Mouse (Mus musculus): Measurements from ENCODE around the gene Isoc2b. TPM values are rescaled to one million over a fixed set of nuclear protein-coding genes. Genes with fewer than 3 reads are reported as not detected.
A peak's percentile ranks its signal among the peaks of the same experiment; 100 is the strongest.

Isoc2b gene
- polyA plus RNA-seq, 1 experiment from 2014 or later, result 2.0 TPM

GRCm38 (mm10) chr7:4906466-4906950, 36.5 kb upstream of the Isoc2b start, which contains the start of gene Gm36210:
Gene Gm36210 (minus strand): TSS chr7:4906516.
- 12% methylated on average over 10 of the region's 10 CpGs for WGBS
- peak within 1 kb of the TSS; percentile 32 for H3K9ac ChIP-seq (ENCODE audit: low read length)
- ATAC-seq (replicated peaks; ENCODE audit: low FRiP score), result peak; percentile 73
- H3K27ac ChIP-seq (ENCODE audit: low read depth, low read length), result peak within 1 kb of the TSS; percentile 53; the same call in 1 of the 2 replicates
- no peaks in the 10 kb centered on the region for H3K27me3 ChIP-seq (ENCODE audit: control insufficient read depth, insufficient read depth, low read length)
- no peak for DNase-seq (ENCODE audit: low spot score)
- H3K9me3 ChIP-seq (ENCODE audit: control insufficient read depth, low read length), result no peaks in the 10 kb centered on the region; the same call in 1 of the 2 replicates
- no peaks in the 10 kb centered on the region for H3K36me3 ChIP-seq (ENCODE audit: control insufficient read depth, insufficient read depth, low read length)
- no peak within 1 kb of the TSS for H3K4me3 ChIP-seq (ENCODE audit: low read depth, low read length)
- peaks cover 6% of the 10 kb centered on the region for H3K4me1 ChIP-seq (replicated peaks; ENCODE audit: control insufficient read depth, insufficient read depth, low read length)
- no peak within 1 kb of the TSS for H3K4me2 ChIP-seq (ENCODE audit: low read depth, low read length, severe bottlenecking)

GRCm38 (mm10) chr7:4902404-4902803, 32.3 kb upstream of the Isoc2b start:
- WGBS, result 66% methylated on average over 9 of the region's 9 CpGs
- Histone ChIP-seq H3K9me3 (ENCODE audit: control insufficient read depth, low read length) (peaks cover 4% of the 10 kb centered on the region), H3K9ac (ENCODE audit: low read length) (no peak overlapping the region), H3K4me1 (replicated peaks; ENCODE audit: control insufficient read depth, insufficient read depth, low read length) (peaks cover 9% of the 10 kb centered on the region), H3K36me3 (ENCODE audit: control insufficient read depth, insufficient read depth, low read length) (no peaks in the 10 kb centered on the region), H3K4me2 (ENCODE audit: low read depth, low read length, severe bottlenecking) (no peak overlapping the region), H3K27me3 (ENCODE audit: control insufficient read depth, insufficient read depth, low read length) (peaks cover 7% of the 10 kb centered on the region; the same call in 1 of the 2 replicates), H3K27ac (ENCODE audit: low read depth, low read length) (no peak overlapping the region), H3K4me3 (ENCODE audit: low read depth, low read length) (no peak overlapping the region)
- DNase-seq (ENCODE audit: low spot score) (no peak), ATAC-seq (replicated peaks; ENCODE audit: low FRiP score) (no peak)

GRCm38 (mm10) chr7:4901171-4901570, 31.1 kb upstream of the Isoc2b start:
- Histone ChIP-seq H3K4me1 (replicated peaks; ENCODE audit: control insufficient read depth, insufficient read depth, low read length) (peaks cover 2% of the 10 kb centered on the region; the same call in 1 of the 2 replicates), H3K36me3 (ENCODE audit: control insufficient read depth, insufficient read depth, low read length) (no peaks in the 10 kb centered on the region), H3K9ac (ENCODE audit: low read length) (no peak overlapping the region), H3K4me3 (ENCODE audit: low read depth, low read length) (no peak overlapping the region), H3K9me3 (ENCODE audit: control insufficient read depth, low read length) (peaks cover 4% of the 10 kb centered on the region), H3K27me3 (ENCODE audit: control insufficient read depth, insufficient read depth, low read length) (peaks cover 7% of the 10 kb centered on the region; the same call in 1 of the 2 replicates), H3K4me2 (ENCODE audit: low read depth, low read length, severe bottlenecking) (no peak overlapping the region), H3K27ac (ENCODE audit: low read depth, low read length) (no peak overlapping the region)
- peak; percentile 74 for DNase-seq (ENCODE audit: low spot score)
- 39% methylated on average over 8 of the region's 8 CpGs for WGBS
- no peak for ATAC-seq (replicated peaks; ENCODE audit: low FRiP score)

GRCm38 (mm10) chr7:4900523-4900851, 30.4 kb upstream of the Isoc2b start:
- Histone ChIP-seq H3K9me3 (ENCODE audit: control insufficient read depth, low read length) (peaks cover 4% of the 10 kb centered on the region), H3K27ac (ENCODE audit: low read depth, low read length) (no peak overlapping the region), H3K9ac (ENCODE audit: low read length) (no peak overlapping the region), H3K36me3 (ENCODE audit: control insufficient read depth, insufficient read depth, low read length) (no peaks in the 10 kb centered on the region), H3K4me2 (ENCODE audit: low read depth, low read length, severe bottlenecking) (no peak overlapping the region), H3K4me1 (replicated peaks; ENCODE audit: control insufficient read depth, insufficient read depth, low read length) (0 out of 2 replicates have a peak, but pooled peaks cover 2% of the 10 kb centered on the region), H3K4me3 (ENCODE audit: low read depth, low read length) (no peak overlapping the region), H3K27me3 (ENCODE audit: control insufficient read depth, insufficient read depth, low read length) (peaks cover 7% of the 10 kb centered on the region; the same call in 1 of the 2 replicates)
- DNase-seq (ENCODE audit: low spot score) (no peak), ATAC-seq (replicated peaks; ENCODE audit: low FRiP score) (no peak)
- 15% methylated on average over 11 of the region's 11 CpGs for WGBS

- no peak for DNase-seq (ENCODE audit: low spot score)
- H3K9ac ChIP-seq (ENCODE audit: low read length), result peak overlapping the region; percentile 27
- H3K4me1 ChIP-seq (replicated peaks; ENCODE audit: control insufficient read depth, insufficient read depth, low read length), result 0 out of 2 replicates have a peak, but pooled peaks cover 2% of the 10 kb centered on the region
- H3K27ac ChIP-seq (ENCODE audit: low read depth, low read length), result no peak overlapping the region
- H3K27me3 ChIP-seq (ENCODE audit: control insufficient read depth, insufficient read depth, low read length), result peaks cover 7% of the 10 kb centered on the region; the same call in 1 of the 2 replicates
- no peaks in the 10 kb centered on the region for H3K36me3 ChIP-seq (ENCODE audit: control insufficient read depth, insufficient read depth, low read length)
- 0 out of 2 replicates have a peak, but pooled peaks have one; percentile 32 for ATAC-seq (replicated peaks; ENCODE audit: low FRiP score)
- H3K4me2 ChIP-seq (ENCODE audit: low read depth, low read length, severe bottlenecking), result peak overlapping the region; percentile 46
- peaks cover 4% of the 10 kb centered on the region for H3K9me3 ChIP-seq (ENCODE audit: control insufficient read depth, low read length)
- 5% methylated on average over 19 of the region's 19 CpGs for WGBS
- peak overlapping the region; percentile 12; the same call in 1 of the 2 replicates for H3K4me3 ChIP-seq (ENCODE audit: low read depth, low read length)
Observed at GRCm38 (mm10) chr7:4899649-4900522, 29.8 kb upstream of the Isoc2b start.

GRCm38 (mm10) chr7:4898851-4899648, 29.0 kb upstream of the Isoc2b start:
- Histone ChIP-seq H3K9me3 (ENCODE audit: control insufficient read depth, low read length) (peaks cover 4% of the 10 kb centered on the region), H3K27me3 (ENCODE audit: control insufficient read depth, insufficient read depth, low read length) (peaks cover 7% of the 10 kb centered on the region; the same call in 1 of the 2 replicates), H3K4me1 (replicated peaks; ENCODE audit: control insufficient read depth, insufficient read depth, low read length) (0 out of 2 replicates have a peak, but pooled peaks cover 2% of the 10 kb centered on the region), H3K4me2 (ENCODE audit: low read depth, low read length, severe bottlenecking) (peak overlapping the region; percentile 46), H3K9ac (ENCODE audit: low read length) (peak overlapping the region; percentile 27), H3K27ac (ENCODE audit: low read depth, low read length) (no peak overlapping the region), H3K4me3 (ENCODE audit: low read depth, low read length) (peak overlapping the region; percentile 12; the same call in 1 of the 2 replicates), H3K36me3 (ENCODE audit: control insufficient read depth, insufficient read depth, low read length) (no peaks in the 10 kb centered on the region)
- ATAC-seq (replicated peaks; ENCODE audit: low FRiP score) (peak; percentile 53; the same call in 1 of the 2 replicates), DNase-seq (ENCODE audit: low spot score) (no peak)
- WGBS, result 21% methylated on average over 18 of the region's 18 CpGs

- Histone ChIP-seq H3K4me3 (ENCODE audit: low read depth, low read length) (no peak overlapping the region), H3K9ac (ENCODE audit: low read length) (no peak overlapping the region), H3K27ac (ENCODE audit: low read depth, low read length) (no peak overlapping the region), H3K4me2 (ENCODE audit: low read depth, low read length, severe bottlenecking) (no peak overlapping the region), H3K27me3 (ENCODE audit: control insufficient read depth, insufficient read depth, low read length) (peaks cover 7% of the 10 kb centered on the region; the same call in 1 of the 2 replicates), H3K36me3 (ENCODE audit: control insufficient read depth, insufficient read depth, low read length) (no peaks in the 10 kb centered on the region), H3K4me1 (replicated peaks; ENCODE audit: control insufficient read depth, insufficient read depth, low read length) (no peaks in the 10 kb centered on the region), H3K9me3 (ENCODE audit: control insufficient read depth, low read length) (no peaks in the 10 kb centered on the region)
- DNase-seq (ENCODE audit: low spot score), result peak; percentile 43
- WGBS, result 71% methylated on average over 11 of the region's 11 CpGs
- no peak for ATAC-seq (replicated peaks; ENCODE audit: low FRiP score)
Observed at GRCm38 (mm10) chr7:4895186-4895585, 25.1 kb upstream of the Isoc2b start.

GRCm38 (mm10) chr7:4886680-4887079, 16.6 kb upstream of the Isoc2b start:
- DNase-seq (ENCODE audit: low spot score), result no peak
- Histone ChIP-seq H3K27ac (ENCODE audit: low read depth, low read length) (no peak overlapping the region), H3K4me1 (replicated peaks; ENCODE audit: control insufficient read depth, insufficient read depth, low read length) (no peaks in the 10 kb centered on the region), H3K36me3 (ENCODE audit: control insufficient read depth, insufficient read depth, low read length) (no peaks in the 10 kb centered on the region), H3K9me3 (ENCODE audit: control insufficient read depth, low read length) (no peaks in the 10 kb centered on the region), H3K4me3 (ENCODE audit: low read depth, low read length) (no peak overlapping the region), H3K4me2 (ENCODE audit: low read depth, low read length, severe bottlenecking) (no peak overlapping the region), H3K9ac (ENCODE audit: low read length) (no peak overlapping the region), H3K27me3 (ENCODE audit: control insufficient read depth, insufficient read depth, low read length) (no peaks in the 10 kb centered on the region)
- ATAC-seq (replicated peaks; ENCODE audit: low FRiP score), result no peak
- 81% methylated on average over 4 of the region's 4 CpGs for WGBS
